Mouse (Mus musculus): ENCODE measurements around the gene Ifitm10.

The Ifitm10 gene

GRCm38 (mm10) chr7:142391108-142391507, 17.6 kb upstream of the Ifitm10 start:
- no peak for DNase-seq (ENCODE audit: low spot score)

DNA sequence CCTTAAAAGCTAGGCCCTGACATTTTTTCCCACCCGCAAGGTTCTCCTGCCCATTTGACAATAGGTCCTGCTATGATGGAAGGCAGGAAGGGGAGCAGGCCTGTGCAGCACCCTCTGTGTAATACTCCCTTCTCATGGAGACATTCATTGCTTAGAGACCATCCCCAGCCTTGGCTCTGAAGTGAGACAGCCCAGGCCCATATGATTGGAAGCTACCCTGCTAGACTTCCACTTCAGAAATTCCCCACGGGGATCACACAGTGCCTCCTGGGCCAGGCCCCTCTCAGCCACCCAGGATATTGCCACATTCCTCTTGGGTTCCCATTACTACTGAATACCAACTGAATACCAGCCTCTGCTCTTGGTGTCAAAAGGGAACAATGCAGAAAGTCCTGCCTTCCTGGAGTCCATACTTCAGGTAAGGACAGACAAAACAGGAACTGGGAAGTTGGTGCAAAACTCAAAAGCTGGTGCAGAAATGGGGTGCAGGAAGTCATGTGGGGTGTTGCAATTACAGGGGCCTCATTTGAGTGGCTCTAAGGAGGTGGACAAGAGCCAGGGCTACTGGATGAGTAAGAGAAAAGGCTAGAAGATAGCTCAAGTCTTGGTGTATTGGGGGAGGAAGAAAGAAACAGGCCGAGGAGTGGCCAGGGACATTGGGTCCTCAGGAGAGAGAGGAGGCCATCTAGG, 16.6 kb upstream of the Ifitm10 start:
- DNase-seq (ENCODE audit: low spot score), result no peak

GRCm38 (mm10) chr7:142388740-142389139, 15.2 kb upstream of the Ifitm10 start:
- DNase-seq (ENCODE audit: low spot score), result no peak

GRCm38 (mm10) chr7:142388198-142388597, 14.6 kb upstream of the Ifitm10 start:
- no peak for DNase-seq (ENCODE audit: low spot score)

GRCm38 (mm10) chr7:142387419-142388148, 14.0 kb upstream of the Ifitm10 start, which contains the start of gene Ctsd:
Gene Ctsd (minus strand): TSS chr7:142388038.
- DNase-seq (ENCODE audit: low spot score), result peak; percentile 98

GRCm38 (mm10) chr7:142386621-142387201, 13.2 kb upstream of the Ifitm10 start:
- DNase-seq (ENCODE audit: low spot score), result no peak

GRCm38 (mm10) chr7:142385742-142386403, 12.3 kb upstream of the Ifitm10 start:
- no peak for DNase-seq (ENCODE audit: low spot score)

GRCm38 (mm10) chr7:142384306-142384705, 10.8 kb upstream of the Ifitm10 start:
- no peak for DNase-seq (ENCODE audit: low spot score)

DNA sequence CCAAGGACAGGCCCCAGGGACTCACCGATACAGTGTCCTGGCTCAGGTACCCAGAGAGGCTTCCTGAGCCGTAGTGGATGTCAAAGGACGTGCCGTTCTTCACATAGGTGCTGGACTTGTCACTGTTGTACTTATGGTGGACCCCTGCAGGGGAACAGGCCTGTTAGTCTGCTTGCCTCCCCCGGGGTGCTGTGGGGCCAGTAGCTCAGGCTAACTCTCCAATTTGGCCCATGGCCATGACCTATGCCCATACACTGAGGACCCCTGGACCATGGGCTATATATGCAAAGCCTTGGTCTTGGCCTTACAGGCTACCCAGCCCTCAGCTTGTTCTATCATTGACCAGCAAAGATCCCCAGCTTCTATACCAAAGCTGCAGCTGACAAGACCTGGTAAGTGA, 9.0 kb upstream of the Ifitm10 start, which contains the start of gene Gm49369:
Gene Gm49369 (minus strand): TSS at position 101 of the 400 bp plus-strand sequence.
- no peak for DNase-seq (ENCODE audit: low spot score)

GRCm38 (mm10) chr7:142381175-142381574, 7.6 kb upstream of the Ifitm10 start:
- no peak for DNase-seq (ENCODE audit: low spot score)

GRCm38 (mm10) chr7:142379186-142379585, 5.6 kb upstream of the Ifitm10 start:
- DNase-seq (ENCODE audit: low spot score), result no peak

DNA sequence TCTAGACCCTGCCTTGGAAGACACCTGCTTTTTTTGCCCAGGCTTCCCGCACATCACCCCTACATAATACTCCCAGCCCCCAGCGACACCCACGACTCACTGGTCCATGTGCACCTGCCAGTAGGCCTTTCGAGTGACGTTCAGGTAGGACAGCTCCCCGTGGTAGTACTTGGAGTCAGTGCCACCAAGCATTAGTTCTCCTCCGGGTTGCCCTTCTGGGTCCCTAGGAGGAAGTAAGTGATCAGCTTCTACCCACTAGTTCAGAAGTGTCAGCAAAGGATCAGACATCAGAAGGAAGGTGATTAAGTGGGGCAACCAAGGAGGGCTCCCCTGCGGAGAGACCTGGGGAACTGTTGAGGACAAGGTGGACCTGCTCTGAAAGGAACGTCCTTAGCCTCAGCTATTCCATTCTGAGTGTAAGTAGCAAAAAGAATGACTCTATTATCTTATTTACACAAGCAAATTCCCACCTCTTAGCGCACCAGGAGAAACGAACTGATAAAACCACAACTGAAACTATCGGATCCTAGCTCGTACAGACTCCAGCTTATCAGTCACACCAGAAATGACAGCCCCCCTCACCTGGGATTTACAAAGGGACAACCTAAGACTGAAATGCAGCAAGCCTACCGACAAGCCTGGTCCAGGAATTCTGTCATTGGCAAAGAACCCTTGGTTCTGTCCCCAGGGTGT, 3.8 kb upstream of the Ifitm10 start:
- DNase-seq (ENCODE audit: low spot score), result no peak

DNA sequence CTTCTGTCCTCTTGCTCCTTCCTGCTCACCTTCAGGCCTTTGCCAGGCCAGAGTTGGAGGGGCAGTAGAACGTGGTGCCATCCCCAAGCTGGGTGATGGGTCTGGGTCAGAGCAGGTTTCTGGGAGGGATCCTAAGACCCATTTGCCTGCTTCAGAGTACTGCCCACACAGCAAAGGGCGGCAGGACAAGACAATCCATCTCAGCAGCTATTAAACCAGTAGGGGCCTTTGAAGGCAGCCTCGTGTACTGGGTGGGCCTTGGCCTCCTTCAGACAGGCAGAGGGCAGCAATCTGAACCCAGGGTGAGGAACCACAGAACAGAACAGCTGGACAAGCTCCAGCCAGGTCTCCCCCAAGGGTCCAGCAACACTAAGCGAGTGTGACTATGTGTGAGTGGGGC, 2.5 kb upstream of the Ifitm10 start:
- no peak for DNase-seq (ENCODE audit: low spot score)

DNA sequence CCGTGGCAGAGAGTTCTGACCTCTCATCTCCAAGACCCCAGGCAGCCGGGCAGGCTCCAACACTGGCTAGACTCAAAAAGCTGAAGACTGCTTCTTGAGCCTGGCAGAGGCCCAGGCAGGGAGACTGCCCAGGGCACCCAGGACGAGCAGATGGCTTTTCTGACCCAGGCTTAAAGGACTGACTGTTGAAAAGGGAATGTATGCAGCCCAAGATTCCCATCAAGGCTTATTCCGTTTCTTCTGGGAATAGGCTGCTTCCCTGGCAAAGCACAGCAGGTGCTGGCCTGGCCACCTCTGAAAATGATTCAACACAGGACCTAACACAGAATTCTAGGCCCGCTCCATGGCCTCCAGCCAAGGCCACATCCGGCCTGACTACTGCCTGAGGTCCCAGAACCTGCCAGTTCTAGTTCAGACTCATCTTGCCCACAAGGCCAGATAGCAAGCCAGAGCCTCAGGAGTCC, 1.7 kb upstream of the Ifitm10 start:
- DNase-seq (ENCODE audit: low spot score), result no peak

- no peak for DNase-seq (ENCODE audit: low spot score)
Observed at GRCm38 (mm10) chr7:142374413-142375015, 961 bp upstream of the Ifitm10 start.

- DNase-seq (ENCODE audit: low spot score), result no peak
Observed at GRCm38 (mm10) chr7:142373039-142373438, 514 bp downstream of the Ifitm10 start.

- peak; percentile 29 for DNase-seq (ENCODE audit: low spot score)
Observed at GRCm38 (mm10) chr7:142371768-142372661, 1.5 kb downstream of the Ifitm10 start.

DNA sequence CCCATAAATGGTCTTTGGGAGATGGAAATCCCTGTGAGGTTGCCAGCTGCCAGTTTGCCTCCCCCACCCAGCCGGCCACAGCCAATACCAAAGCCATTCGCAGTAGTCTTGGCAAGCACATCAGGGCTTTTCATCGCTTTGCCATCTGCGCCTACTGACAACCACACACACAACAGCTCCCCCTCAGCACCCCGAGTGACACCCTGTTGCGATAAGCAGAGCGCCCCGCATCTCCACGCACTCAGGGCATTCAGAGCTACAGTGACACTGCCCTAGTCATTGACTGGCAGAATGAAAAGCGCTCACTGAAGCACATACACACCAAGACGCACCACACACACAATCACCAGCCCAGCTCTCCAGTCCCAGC, 2.2 kb downstream of the Ifitm10 start:
- DNase-seq (ENCODE audit: low spot score), result no peak

- no peak for DNase-seq (ENCODE audit: low spot score)
Observed at GRCm38 (mm10) chr7:142370937-142371336, 2.6 kb downstream of the Ifitm10 start.

GRCm38 (mm10) chr7:142369820-142370219, 3.7 kb downstream of the Ifitm10 start:
- no peak for DNase-seq (ENCODE audit: low spot score)

Measured in retina, embryonic 14.5 days (tissue).